Mouse (Mus musculus): ENCODE data around the gene Vamp8.
A peak's percentile ranks its signal among the peaks of the same experiment; 100 is the strongest.

Vamp8 gene

GRCm38 (mm10) chr6:72401875-72402274 is 11.4 kb upstream of the Vamp8 start:
- DNase-seq: peak; percentile 83 to 85

GRCm38 (mm10) chr6:72399967-72400366 is 9.5 kb upstream of the Vamp8 start:
- no peak for DNase-seq

- DNase-seq: no peak
These were observed 6.3 kb upstream of the Vamp8 start for GRCm38 (mm10) chr6:72396837-72397251.

GRCm38 (mm10) chr6:72392341-72392740 is 1.8 kb upstream of the Vamp8 start:
- DNase-seq: no peak

GRCm38 (mm10) chr6:72390795-72391521 is 455 bp upstream of the Vamp8 start:
- no peak for DNase-seq

- DNase-seq: no peak
These were observed 997 bp downstream of the Vamp8 start for GRCm38 (mm10) chr6:72389471-72389940.

- no peak for DNase-seq
These were observed 1.6 kb downstream of the Vamp8 start for GRCm38 (mm10) chr6:72388791-72389329.

GRCm38 (mm10) chr6:72388266-72388665 is 2.2 kb downstream of the Vamp8 start:
- DNase-seq: no peak

- DNase-seq: no peak
These were observed 2.7 kb downstream of the Vamp8 start for GRCm38 (mm10) chr6:72387816-72388215.

GRCm38 (mm10) chr6:72386561-72386960 is 3.9 kb downstream of the Vamp8 start:
- DNase-seq: no peak

- no peak for DNase-seq
These were observed 5.2 kb downstream of the Vamp8 start for GRCm38 (mm10) chr6:72385258-72385657.

GRCm38 (mm10) chr6:72383952-72384351 is 6.6 kb downstream of the Vamp8 start:
- no peak for DNase-seq

GRCm38 (mm10) chr6:72383142-72383820 is 7.2 kb downstream of the Vamp8 start:
- no peak for DNase-seq

- DNase-seq: no peak
These were observed 8.0 kb downstream of the Vamp8 start for GRCm38 (mm10) chr6:72382494-72382893.

- DNase-seq: peak; percentile 20 to 40
These were observed 10.3 kb downstream of the Vamp8 start, which contains the start of gene Vamp5 for GRCm38 (mm10) chr6:72380131-72380770. Gene Vamp5, minus strand, starts transcription at chr6:72380468.

GRCm38 (mm10) chr6:72379377-72380130 is 10.9 kb downstream of the Vamp8 start:
- no peak for DNase-seq

GRCm38 (mm10) chr6:72378510-72379234 is 11.8 kb downstream of the Vamp8 start:
- no peak for DNase-seq

GRCm38 (mm10) chr6:72374820-72375563 is 15.5 kb downstream of the Vamp8 start:
- no peak for DNase-seq

GRCm38 (mm10) chr6:72374206-72374605 is 16.3 kb downstream of the Vamp8 start:
- DNase-seq: no peak

- no peak for DNase-seq
These were observed 17.3 kb downstream of the Vamp8 start for GRCm38 (mm10) chr6:72373184-72373583.

GRCm38 (mm10) chr6:72371571-72371970 is 18.9 kb downstream of the Vamp8 start:
- DNase-seq: no peak
